Mouse (Mus musculus) hindbrain, embryonic 12.5 days (tissue): ENCODE results near the gene Pla2g4a. TPM values are rescaled to one million over a fixed set of nuclear protein-coding genes. Genes with fewer than 3 reads are reported as not detected.

ENCODE experiments used
- ATAC-seq: fragments of 200-750 bp; cut with Nextera tagmentation; 2 replicates; pipeline ENCODE4 v1.8.0; 2017; ENCODE audit warnings: moderate TSS enrichment; ENCODE audit not compliant: low FRiP score
- H3K27ac ChIP-seq: fragments of 300-500 bp; sonication (generic); 2 replicates; pipeline ENCODE4 v1.5.1; 2016; ENCODE audit warnings: mild to moderate bottlenecking
- H3K27me3 ChIP-seq: fragments of 300-500 bp; sonication (generic); 2 replicates; pipeline ENCODE4 v1.6.1; 2016; ENCODE audit warnings: mild to moderate bottlenecking
- H3K36me3 ChIP-seq: fragments of 300-500 bp; sonication (generic); 2 replicates; pipeline ENCODE4 v1.6.1; 2016; ENCODE audit warnings: mild to moderate bottlenecking
- H3K4me1 ChIP-seq: fragments of 300-500 bp; sonication (generic); 2 replicates; pipeline ENCODE4 v1.6.1; 2016
- H3K4me2 ChIP-seq: fragments of 300-500 bp; sonication (generic); replicated peaks from 2 replicates; pipeline ENCODE4 v1.6.1; 2016; ENCODE audit warnings: mild to moderate bottlenecking
- H3K4me3 ChIP-seq: fragments of 300-500 bp; sonication (generic); 2 replicates; pipeline ENCODE4 v1.5.1; 2016; ENCODE audit warnings: mild to moderate bottlenecking
- H3K9ac ChIP-seq: fragments of 300-500 bp; sonication (generic); 2 replicates; pipeline ENCODE4 v1.6.1; 2016; ENCODE audit warnings: mild to moderate bottlenecking, moderate library complexity
- H3K9me3 ChIP-seq: fragments of 300-500 bp; sonication (generic); replicated peaks from 2 replicates; pipeline ENCODE4 v1.6.1; 2016; ENCODE audit warnings: mild to moderate bottlenecking
- WGBS: fragments of 180-500 bp; shearing (Covaris S2); methylation state at CpG from one replicate; pipeline ENCODE4 v1.1.7; 2016; 5-methylcytosine and 5-hydroxymethylcytosine counted together
- polyA plus RNA-seq: library from polyadenylated mRNA; unstranded; fragments of >200 nt; fragmentation: Nextera tagmentation; extraction: Ambion mirVana; gene quantifications from 2 replicates; pipeline ENCODE4 v1.2.1, GENCODE M21; 2016

Pla2g4a gene
- 5.7 and 6.8 TPM in 2 replicates for polyA plus RNA-seq

DNA sequence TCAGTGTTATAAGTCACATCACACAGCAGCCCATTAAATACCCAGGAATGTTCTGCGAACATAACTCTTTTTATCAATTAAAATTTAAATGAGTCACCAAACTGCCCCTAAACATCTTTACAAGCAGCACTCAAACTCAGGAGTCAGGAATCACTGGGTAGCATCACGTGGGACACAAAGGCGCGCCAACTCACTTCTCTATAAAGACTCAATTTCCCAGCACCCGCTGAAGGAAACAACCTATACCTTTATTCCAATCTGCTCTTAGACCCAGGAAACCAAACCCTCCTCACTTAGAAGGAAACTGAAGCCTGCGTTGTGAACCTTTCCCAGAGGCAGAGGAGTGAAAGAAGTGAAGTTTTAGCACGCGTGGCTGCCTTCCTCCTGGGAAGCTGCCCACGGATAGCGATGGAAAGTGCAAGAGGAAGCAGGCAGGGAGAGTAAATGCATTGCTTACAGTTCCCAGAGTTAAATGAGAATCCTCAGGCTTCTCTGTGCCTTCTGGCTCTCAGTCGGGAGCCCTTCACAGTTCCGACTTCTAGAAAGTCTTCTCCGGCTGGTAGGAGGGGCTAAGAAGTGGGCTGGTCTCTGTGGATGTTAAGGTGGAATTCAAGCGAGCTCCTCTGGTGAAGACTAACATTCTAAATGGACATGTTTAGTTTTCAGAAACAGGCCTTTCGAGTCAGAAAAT is at the start of gene Pla2g4a:
Gene Pla2g4a (minus strand): TSS at position 557 of the 691 bp plus-strand sequence.
- H3K4me3 ChIP-seq: peak within 1 kb of the TSS; percentile 23
- 0 out of 2 replicates have a peak, but pooled peaks cover 2% of the 10 kb centered on the region for H3K4me1 ChIP-seq
- no peaks in the 10 kb centered on the region for H3K27me3 ChIP-seq
- peak within 1 kb of the TSS; percentile 36; the same call in 1 of the 2 replicates for H3K9ac ChIP-seq
- H3K4me2 ChIP-seq: peak within 1 kb of the TSS; percentile 49
- 26% methylated on average over 15 of the region's 15 CpGs for WGBS
- no peaks in the 10 kb centered on the region for H3K9me3 ChIP-seq
- ATAC-seq: no peak
- 0 out of 2 replicates have a peak within 1 kb of the TSS, but pooled peaks have one; percentile 35 for H3K27ac ChIP-seq
- no peaks in the 10 kb centered on the region for H3K36me3 ChIP-seq

DNA sequence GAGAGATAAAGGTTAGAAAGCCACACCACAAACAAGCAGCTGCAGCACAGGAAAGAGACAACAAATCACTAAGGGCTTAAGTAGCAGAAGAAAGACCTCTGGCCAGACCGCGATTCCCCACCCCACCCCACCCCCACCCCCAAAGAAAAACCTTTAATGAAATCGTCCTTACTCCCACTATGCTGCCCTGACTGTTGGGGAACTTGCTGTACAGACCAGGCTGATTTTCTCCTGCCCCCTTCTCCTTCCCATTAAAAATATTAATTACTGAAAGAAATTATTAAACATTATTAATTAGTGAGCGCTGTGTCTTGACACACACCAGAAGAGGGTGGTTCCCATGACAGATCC is 49.5 kb upstream of the Pla2g4a start:
- ATAC-seq: 0 out of 2 replicates have a peak, but pooled peaks have one; percentile 26
- Histone ChIP-seq H3K9ac (no peak overlapping the region), H3K4me1 (no peaks in the 10 kb centered on the region), H3K9me3 (no peaks in the 10 kb centered on the region), H3K4me3 (no peak overlapping the region), H3K4me2 (no peak overlapping the region), H3K36me3 (no peaks in the 10 kb centered on the region), H3K27ac (no peak overlapping the region), H3K27me3 (no peaks in the 10 kb centered on the region)
- WGBS: 61% methylated on average over 3 of the region's 4 CpGs

DNA sequence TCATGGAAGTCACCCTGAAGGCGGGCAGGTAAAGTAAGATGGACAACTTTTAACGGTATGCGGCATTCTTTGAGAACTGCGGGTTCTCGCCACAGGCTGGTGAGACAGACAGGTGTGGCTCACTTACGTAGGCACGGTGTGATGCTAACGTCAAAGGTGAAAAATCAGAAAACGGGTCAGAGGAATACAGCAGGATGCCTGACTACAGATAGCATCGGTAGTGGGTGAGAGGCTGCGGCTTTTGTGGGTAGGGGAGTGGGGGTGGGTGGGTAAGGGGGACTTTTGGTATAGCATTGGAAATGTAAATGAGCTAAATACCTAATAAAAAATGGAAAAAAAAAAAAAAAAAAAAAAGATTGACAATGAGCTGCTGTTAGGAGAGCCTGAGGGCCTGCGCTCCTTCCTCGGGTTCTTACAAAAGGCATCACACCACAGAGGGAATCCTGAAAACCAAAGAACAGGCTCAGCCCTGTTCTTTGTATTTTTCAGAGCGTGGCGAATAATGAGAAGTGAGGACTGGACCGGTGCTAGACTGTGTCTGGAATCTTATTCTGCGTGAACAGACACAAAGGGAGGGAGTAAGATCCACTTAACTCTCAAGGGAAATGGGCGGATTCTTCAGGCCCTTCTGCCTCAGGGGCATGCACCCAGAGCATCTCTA is 49.0 kb upstream of the Pla2g4a start:
- Histone ChIP-seq H3K9ac (no peak overlapping the region), H3K9me3 (no peaks in the 10 kb centered on the region), H3K36me3 (no peaks in the 10 kb centered on the region), H3K4me3 (no peak overlapping the region), H3K27me3 (no peaks in the 10 kb centered on the region), H3K4me2 (no peak overlapping the region), H3K4me1 (no peaks in the 10 kb centered on the region), H3K27ac (no peak overlapping the region)
- peak; percentile 69 for ATAC-seq
- WGBS: 69% methylated on average over 18 of the region's 18 CpGs

DNA sequence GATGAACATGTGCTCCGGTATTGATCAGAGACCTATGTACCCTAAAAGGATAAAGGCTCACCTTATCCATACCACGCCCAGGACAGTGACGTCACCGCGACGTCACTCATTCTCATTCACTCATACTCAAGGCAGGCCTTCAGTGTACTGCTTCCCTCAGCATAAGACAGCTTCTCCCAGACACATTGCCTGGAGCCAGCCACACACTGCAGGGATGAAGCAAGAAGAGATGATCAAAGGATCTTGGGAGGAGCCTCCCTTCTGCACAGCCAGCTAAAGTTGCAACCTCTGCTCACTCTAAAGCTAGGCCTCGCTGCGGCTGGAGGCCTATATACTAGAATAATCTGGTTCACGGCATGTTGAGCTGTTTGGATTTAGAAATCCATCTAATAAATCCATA is 48.0 kb upstream of the Pla2g4a start:
- no peaks in the 10 kb centered on the region for H3K27me3 ChIP-seq
- H3K4me3 ChIP-seq: no peak overlapping the region
- no peak overlapping the region for H3K4me2 ChIP-seq
- H3K27ac ChIP-seq: no peak overlapping the region
- no peaks in the 10 kb centered on the region for H3K36me3 ChIP-seq
- no peaks in the 10 kb centered on the region for H3K4me1 ChIP-seq
- H3K9ac ChIP-seq: no peak overlapping the region
- 95% methylated on average over 9 of the region's 9 CpGs for WGBS
- no peak for ATAC-seq
- H3K9me3 ChIP-seq: no peaks in the 10 kb centered on the region

DNA sequence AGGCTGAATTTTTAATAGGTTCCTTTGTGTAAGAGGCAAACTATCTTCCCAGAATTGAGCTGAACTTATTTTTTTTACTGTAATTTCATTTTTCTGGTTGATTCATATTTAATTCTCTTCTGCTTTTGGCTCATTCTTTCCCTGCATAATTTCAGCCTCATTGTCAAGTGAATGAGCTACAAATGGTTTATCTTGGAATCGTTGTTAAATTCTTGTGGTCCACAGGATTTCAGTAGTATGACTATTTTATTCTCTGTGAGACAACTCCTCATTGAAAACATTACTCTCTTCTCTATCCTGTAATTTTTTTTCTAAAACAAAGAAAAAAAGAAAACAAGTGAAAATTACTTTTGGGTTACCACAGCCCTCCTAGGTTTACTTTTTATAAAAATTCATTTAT is 14.5 kb upstream of the Pla2g4a start:
- no peaks in the 10 kb centered on the region for H3K9me3 ChIP-seq
- H3K9ac ChIP-seq: no peak overlapping the region
- no peak overlapping the region for H3K4me3 ChIP-seq
- no peak for ATAC-seq
- H3K4me1 ChIP-seq: no peaks in the 10 kb centered on the region
- no peaks in the 10 kb centered on the region for H3K36me3 ChIP-seq
- no peak overlapping the region for H3K4me2 ChIP-seq
- WGBS: 90% methylated on average over 1 of the region's 1 CpGs
- no peaks in the 10 kb centered on the region for H3K27me3 ChIP-seq
- no peak overlapping the region for H3K27ac ChIP-seq

GRCm38 (mm10) chr1:149965826-149966225 is 4.7 kb upstream of the Pla2g4a start:
- 73% methylated on average over 1 of the region's 1 CpGs for WGBS
- no peak overlapping the region for H3K9ac ChIP-seq
- H3K36me3 ChIP-seq: no peaks in the 10 kb centered on the region
- H3K27ac ChIP-seq: no peak overlapping the region
- H3K4me2 ChIP-seq: no peak overlapping the region
- H3K27me3 ChIP-seq: no peaks in the 10 kb centered on the region
- 0 out of 2 replicates have a peak, but pooled peaks cover 2% of the 10 kb centered on the region for H3K4me1 ChIP-seq
- no peak overlapping the region for H3K4me3 ChIP-seq
- H3K9me3 ChIP-seq: no peaks in the 10 kb centered on the region
- ATAC-seq: no peak

DNA sequence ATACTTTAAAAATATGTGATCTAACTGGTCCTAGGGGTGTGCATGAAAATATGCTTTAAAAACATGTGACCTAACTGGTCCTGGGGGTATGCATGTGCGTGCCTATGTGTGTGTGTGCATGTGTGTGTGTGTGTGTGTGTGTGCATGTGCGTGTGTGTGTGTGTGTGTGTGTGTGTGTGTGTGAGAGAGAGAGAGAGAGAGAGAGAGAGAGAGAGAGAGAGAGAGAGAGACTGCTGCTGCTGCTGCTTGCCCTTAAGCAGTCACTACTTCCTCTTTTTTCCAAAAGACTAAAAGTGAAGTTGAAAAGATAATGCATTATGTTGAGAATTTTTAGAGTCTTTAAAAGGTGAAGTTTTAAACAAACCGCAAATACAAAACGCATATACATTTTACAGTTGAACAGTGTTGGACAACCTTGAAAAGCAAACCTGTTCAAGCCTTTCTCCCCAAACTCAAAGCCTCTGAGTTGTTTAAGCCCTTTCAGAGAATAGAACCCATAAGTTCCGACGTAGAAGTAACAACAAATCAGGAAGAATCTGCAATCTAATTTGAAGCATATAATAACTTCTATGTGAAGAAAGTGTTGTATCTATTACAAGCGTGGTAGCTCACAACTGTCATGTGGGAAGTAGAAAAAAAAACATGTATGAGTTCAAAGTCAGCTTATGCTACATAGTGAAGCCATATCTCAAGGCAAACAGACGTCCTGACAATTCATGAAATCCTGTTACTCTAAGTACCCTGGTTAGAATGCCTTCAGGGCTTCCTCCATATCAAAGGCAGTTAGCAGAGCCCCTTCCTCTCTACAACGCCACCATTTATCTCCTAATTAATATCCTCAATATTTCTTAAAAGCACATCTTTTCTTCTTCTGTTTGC is 574 bp upstream of the Pla2g4a start:
- H3K9ac ChIP-seq: no peak overlapping the region
- no peak for ATAC-seq
- no peaks in the 10 kb centered on the region for H3K36me3 ChIP-seq
- H3K27me3 ChIP-seq: no peaks in the 10 kb centered on the region
- H3K4me2 ChIP-seq: peak overlapping the region; percentile 49
- H3K4me3 ChIP-seq: no peak overlapping the region
- H3K9me3 ChIP-seq: no peaks in the 10 kb centered on the region
- 0 out of 2 replicates have a peak, but pooled peaks cover 2% of the 10 kb centered on the region for H3K4me1 ChIP-seq
- WGBS: 80% methylated on average over 9 of the region's 9 CpGs
- H3K27ac ChIP-seq: no peak overlapping the region

DNA sequence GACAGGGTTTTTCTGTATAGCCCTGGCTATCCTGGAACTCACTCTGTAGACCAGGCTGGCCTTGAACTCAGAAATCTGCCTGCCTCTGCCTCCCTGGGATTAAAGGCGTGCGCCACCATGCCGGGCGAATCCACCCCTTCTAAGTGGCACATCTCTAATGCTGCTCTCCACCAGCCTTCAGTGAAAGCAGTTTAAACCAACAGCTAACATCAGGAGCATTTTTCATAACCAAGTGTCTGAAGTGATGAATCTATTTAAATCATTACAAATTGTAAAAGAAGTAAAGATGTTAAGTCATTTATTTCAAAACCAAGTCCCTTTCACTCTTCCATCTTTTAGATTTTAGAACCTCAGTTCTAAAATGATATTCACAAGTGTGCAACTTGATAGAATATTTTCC is 839 bp downstream of the Pla2g4a start:
- Histone ChIP-seq H3K9ac (no peak overlapping the region), H3K9me3 (no peaks in the 10 kb centered on the region), H3K4me3 (no peak overlapping the region), H3K36me3 (no peaks in the 10 kb centered on the region), H3K4me1 (0 out of 2 replicates have a peak, but pooled peaks cover 2% of the 10 kb centered on the region), H3K4me2 (no peak overlapping the region), H3K27me3 (no peaks in the 10 kb centered on the region), H3K27ac (no peak overlapping the region)
- no peak for ATAC-seq
- WGBS: 92% methylated on average over 4 of the region's 4 CpGs

- H3K9me3 ChIP-seq: no peaks in the 10 kb centered on the region
- H3K9ac ChIP-seq: no peak overlapping the region
- no peak overlapping the region for H3K4me3 ChIP-seq
- H3K27ac ChIP-seq: no peak overlapping the region
- 67% methylated on average over 1 of the region's 1 CpGs for WGBS
- H3K4me2 ChIP-seq: no peak overlapping the region
- 0 out of 2 replicates have a peak, but pooled peaks cover 2% of the 10 kb centered on the region for H3K4me1 ChIP-seq
- H3K36me3 ChIP-seq: no peaks in the 10 kb centered on the region
- H3K27me3 ChIP-seq: no peaks in the 10 kb centered on the region
- no peak for ATAC-seq
Measured at GRCm38 (mm10) chr1:149959069-149959468, 2.0 kb downstream of the Pla2g4a start.

- Histone ChIP-seq H3K4me1 (no peaks in the 10 kb centered on the region), H3K36me3 (no peaks in the 10 kb centered on the region), H3K27me3 (no peaks in the 10 kb centered on the region), H3K9me3 (no peaks in the 10 kb centered on the region), H3K9ac (no peak overlapping the region), H3K27ac (no peak overlapping the region), H3K4me3 (no peak overlapping the region), H3K4me2 (no peak overlapping the region)
- WGBS: 88% methylated on average over 4 of the region's 4 CpGs
- ATAC-seq: no peak
Measured at GRCm38 (mm10) chr1:149955482-149955881, 5.6 kb downstream of the Pla2g4a start.

DNA sequence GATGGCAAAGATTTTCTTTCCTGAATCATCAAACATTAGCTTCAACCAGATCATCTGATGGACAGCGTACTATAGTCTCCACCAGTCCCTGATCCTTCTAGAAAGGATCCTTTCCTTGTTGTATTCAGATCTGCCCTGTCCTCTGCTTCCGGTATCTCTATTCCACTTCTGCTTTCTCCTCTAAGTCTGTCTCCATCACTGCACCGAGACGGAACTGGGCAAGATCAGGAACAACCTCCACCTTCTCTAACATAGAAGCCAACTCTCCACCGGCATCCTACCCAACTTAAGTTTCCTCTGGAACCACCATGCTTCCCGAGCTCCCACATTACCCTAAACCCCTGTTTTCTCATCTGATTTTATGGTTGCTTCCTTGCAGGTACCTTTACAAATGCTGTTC is 7.1 kb downstream of the Pla2g4a start:
- no peak overlapping the region for H3K4me2 ChIP-seq
- no peak overlapping the region for H3K9ac ChIP-seq
- H3K4me3 ChIP-seq: no peak overlapping the region
- no peaks in the 10 kb centered on the region for H3K36me3 ChIP-seq
- WGBS: 87% methylated on average over 6 of the region's 6 CpGs
- H3K9me3 ChIP-seq: no peaks in the 10 kb centered on the region
- no peaks in the 10 kb centered on the region for H3K4me1 ChIP-seq
- no peak for ATAC-seq
- no peak overlapping the region for H3K27ac ChIP-seq
- H3K27me3 ChIP-seq: no peaks in the 10 kb centered on the region

DNA sequence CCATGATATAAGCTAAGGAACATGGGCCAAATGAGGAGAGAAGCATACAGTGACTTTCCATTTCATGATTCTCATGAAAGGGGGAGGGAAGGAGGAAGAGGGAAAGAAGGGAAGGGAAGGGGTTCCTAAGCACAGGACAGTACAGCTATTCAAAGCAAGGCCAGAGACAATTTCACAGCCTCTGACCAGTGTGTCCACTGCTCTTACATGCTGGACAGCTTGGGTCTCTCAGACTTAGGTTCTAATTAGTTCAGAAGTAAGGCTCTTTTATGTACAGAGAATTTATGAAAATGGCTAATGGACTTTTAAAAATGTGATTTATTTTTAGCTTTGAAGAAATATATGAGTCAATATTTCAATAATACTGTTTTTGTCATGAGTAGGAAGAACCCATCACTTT is 9.0 kb downstream of the Pla2g4a start:
- H3K27me3 ChIP-seq: no peaks in the 10 kb centered on the region

More for the DNA sequence above, 9.0 kb downstream of the Pla2g4a start:
- Histone ChIP-seq H3K4me2 (no peak overlapping the region), H3K36me3 (no peaks in the 10 kb centered on the region), H3K27ac (no peak overlapping the region), H3K4me1 (no peaks in the 10 kb centered on the region), H3K9ac (no peak overlapping the region), H3K9me3 (no peaks in the 10 kb centered on the region), H3K4me3 (no peak overlapping the region)
- ATAC-seq: no peak
